Mouse (Mus musculus): ENCODE measurements around the gene Vil1.
A peak's percentile ranks its signal among the peaks of the same experiment; 100 is the strongest.
"Not testable (repeated sequence)": the region's sequence is repeated elsewhere in the genome, so short reads cannot be mapped to it uniquely, and the experiment has no call there.

Vil1 gene

GRCm38 (mm10) chr1:74386714-74387385 is 22.3 kb upstream of the Vil1 start:
- peak; percentile 88 to 89 for DNase-seq (ENCODE audit: low spot score in 2 of 2)

GRCm38 (mm10) chr1:74387386-74387988 is 21.7 kb upstream of the Vil1 start:
- DNase-seq (ENCODE audit: low spot score in 2 of 2) = no peak

GRCm38 (mm10) chr1:74388398-74388920 is 20.7 kb upstream of the Vil1 start:
- no peak for DNase-seq (ENCODE audit: low spot score in 2 of 2)

GRCm38 (mm10) chr1:74389831-74390286 is 19.3 kb upstream of the Vil1 start:
- no peak for DNase-seq (ENCODE audit: low spot score in 2 of 2)

GRCm38 (mm10) chr1:74390287-74390906 is 18.8 kb upstream of the Vil1 start:
- DNase-seq (ENCODE audit: low spot score in 2 of 2) = no peak

- DNase-seq (ENCODE audit: low spot score in 2 of 2) = peak; percentile 88 to 91
Measured at GRCm38 (mm10) chr1:74390924-74391748, 18.0 kb upstream of the Vil1 start, which contains the start of gene Ctdsp1. Ctdsp1 (plus strand) TSS chr1:74391509.

- peak in 1 of 2 experiments; percentile 32 for DNase-seq (ENCODE audit: low spot score in 2 of 2)
Measured at GRCm38 (mm10) chr1:74391844-74392441, 17.2 kb upstream of the Vil1 start.

- DNase-seq (ENCODE audit: low spot score in 2 of 2) = no peak
Measured at GRCm38 (mm10) chr1:74392446-74392994, 16.7 kb upstream of the Vil1 start.

GRCm38 (mm10) chr1:74393010-74393409 is 16.2 kb upstream of the Vil1 start:
- no peak for DNase-seq (ENCODE audit: low spot score in 2 of 2)

GRCm38 (mm10) chr1:74393697-74394096 is 15.5 kb upstream of the Vil1 start:
- DNase-seq (ENCODE audit: low spot score in 2 of 2) = no peak

GRCm38 (mm10) chr1:74394311-74394710 is 14.9 kb upstream of the Vil1 start:
- no peak for DNase-seq (ENCODE audit: low spot score in 2 of 2)

GRCm38 (mm10) chr1:74394858-74395257 is 14.3 kb upstream of the Vil1 start:
- DNase-seq (ENCODE audit: low spot score in 2 of 2) = no peak

GRCm38 (mm10) chr1:74395290-74395689 is 13.9 kb upstream of the Vil1 start:
- no peak for DNase-seq (ENCODE audit: low spot score in 2 of 2)

GRCm38 (mm10) chr1:74396456-74397222 is 12.5 kb upstream of the Vil1 start:
- not testable (repeated sequence) for DNase-seq (ENCODE audit: low spot score in 2 of 2)

- peak; percentile 81 to 84 for DNase-seq (ENCODE audit: low spot score in 2 of 2)
Measured at GRCm38 (mm10) chr1:74397268-74397918, 11.8 kb upstream of the Vil1 start.

GRCm38 (mm10) chr1:74397919-74398451 is 11.2 kb upstream of the Vil1 start:
- peak in 1 of 2 experiments; percentile 48 for DNase-seq (ENCODE audit: low spot score in 2 of 2)

- no peak for DNase-seq (ENCODE audit: low spot score in 2 of 2)
Measured at GRCm38 (mm10) chr1:74400531-74400930, 8.6 kb upstream of the Vil1 start.

- no peak for DNase-seq (ENCODE audit: low spot score in 2 of 2)
Measured at GRCm38 (mm10) chr1:74401015-74401702, 8.0 kb upstream of the Vil1 start.

GRCm38 (mm10) chr1:74404206-74404605 is 5.0 kb upstream of the Vil1 start:
- no peak for DNase-seq (ENCODE audit: low spot score in 2 of 2)
